ENCODE assay signal across 8 mouse cellular contexts in the genomic region with DNA sequence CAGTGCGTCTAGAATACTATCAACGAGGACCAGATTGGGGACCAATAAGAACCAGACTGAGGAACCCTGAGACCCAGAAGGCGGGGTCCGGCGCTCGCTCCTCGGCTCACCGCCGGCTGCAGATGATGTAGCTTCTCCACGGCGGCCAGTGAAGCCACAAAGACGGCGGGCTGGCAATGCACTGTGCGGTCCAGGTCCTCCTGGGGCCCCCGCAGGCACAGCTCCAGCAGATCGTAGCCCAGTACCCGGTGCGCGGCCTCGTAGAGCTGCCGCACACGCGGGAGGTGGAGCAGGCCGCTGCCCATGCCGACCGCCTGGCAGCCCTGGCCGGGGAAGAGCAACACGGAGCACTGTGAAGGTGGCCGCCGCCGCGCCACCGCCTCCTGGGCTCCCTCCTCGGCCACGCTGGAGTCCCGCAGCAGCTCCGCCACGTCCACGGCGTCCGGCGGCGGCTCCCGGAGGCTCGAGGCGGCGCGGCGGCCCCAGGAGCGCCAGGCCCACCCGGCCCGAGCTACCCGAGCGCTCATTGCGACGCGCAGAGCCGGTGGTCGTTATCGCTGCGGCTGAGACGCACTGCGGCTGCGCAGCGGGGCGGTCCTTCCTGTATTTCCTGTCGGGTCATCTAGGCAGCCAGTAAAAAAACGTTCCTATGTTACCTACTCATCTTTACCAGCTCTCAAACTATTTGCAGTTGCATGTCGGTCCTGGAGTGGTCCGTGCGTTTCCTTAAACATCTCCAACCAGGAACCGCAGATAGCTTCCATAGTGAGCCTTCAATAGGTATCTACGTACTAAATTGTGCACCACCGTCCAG. TPM values are rescaled to one million over a fixed set of nuclear protein-coding genes. Genes with fewer than 3 reads are reported as not detected.
A peak's percentile ranks its signal among the peaks of the same experiment; 100 is the strongest.
DNase-seq lines count a peak whose midpoint lies in the region; ATAC-seq and TF ChIP-seq lines count a peak whose summit lies in the region.

No protein-coding gene starts in this region.

- no peak for TF ChIP-seq EP300 in lung, postnatal 0 days (IDR thresholded peaks at IDR 0.05)

- H3K27ac ChIP-seq in hindbrain, embryonic 12.5 days, result peak overlapping the region; percentile 95
- peak overlapping the region; percentile 91 for H3K27ac ChIP-seq in lung, postnatal 0 days (ENCODE audit: low read length)

- H3K27me3 ChIP-seq in hindbrain, embryonic 12.5 days, result no peaks in the 10 kb centered on the region
- H3K27me3 ChIP-seq in lung, postnatal 0 days (replicated peaks; ENCODE audit: insufficient read depth, low read length), result no peaks in the 10 kb centered on the region

- H3K36me3 ChIP-seq in hindbrain, embryonic 12.5 days, result peaks cover 15% of the 10 kb centered on the region
- H3K36me3 ChIP-seq in lung, postnatal 0 days (ENCODE audit: insufficient read depth, low read length), result 0 out of 2 replicates have a peak, but pooled peaks cover under 1% of the 10 kb centered on the region

- TF ChIP-seq CTCF in lung, postnatal 0 days (IDR thresholded peaks at IDR 0.05), result no peak

- DNase-seq in NIH3T3 (ENCODE audit: low read depth), result peak; percentile 93
- peak; percentile 90 to 94 for DNase-seq in cerebellum, postnatal 10 days
- peak; percentile 78 to 83 for DNase-seq in frontal cortex, postnatal 10 days (ENCODE audit: low spot score in 2 of 2)
- DNase-seq in layer of hippocampus, postnatal 10 days (ENCODE audit: low spot score in 2 of 2), result peak; percentile 80 to 90
- DNase-seq in lung, postnatal 0 days (ENCODE audit: low spot score), result peak; percentile 94
- peak; percentile 64 for DNase-seq in ovary, postnatal 10 days (ENCODE audit: low spot score)
- peak; percentile 93 for DNase-seq in thymus, postnatal 0 days (ENCODE audit: low spot score)

- H3K4me3 ChIP-seq in hindbrain, embryonic 12.5 days, result peak overlapping the region; percentile 92
- peak overlapping the region; percentile 73 for H3K4me3 ChIP-seq in lung, postnatal 0 days (ENCODE audit: low read depth, low read length)

- peak overlapping the region; percentile 83 for H3K4me2 ChIP-seq in hindbrain, embryonic 12.5 days (replicated peaks)
- H3K4me2 ChIP-seq in lung, postnatal 0 days (replicated peaks; ENCODE audit: low read depth, low read length), result peak overlapping the region; percentile 96

- ATAC-seq in hindbrain, embryonic 12.5 days (ENCODE audit: low FRiP score), result peak; percentile 85
- ATAC-seq in lung, postnatal 0 days, result peak; percentile 88

- peak overlapping the region; percentile 98 for H3K9ac ChIP-seq in hindbrain, embryonic 12.5 days
- peak overlapping the region; percentile 78 for H3K9ac ChIP-seq in lung, postnatal 0 days (replicated peaks; ENCODE audit: low read depth)

- peaks cover 7% of the 10 kb centered on the region for H3K4me1 ChIP-seq in hindbrain, embryonic 12.5 days
- H3K4me1 ChIP-seq in lung, postnatal 0 days (ENCODE audit: insufficient read depth, low read depth, low read length), result no peaks in the 10 kb centered on the region; the same call in 1 of the 2 replicates

- WGBS in hindbrain, embryonic 12.5 days, result under 1% methylated on average over 73 of the region's 74 CpGs
- 3% methylated on average over 56 of the region's 74 CpGs for WGBS in lung, postnatal 0 days

- H3K9me3 ChIP-seq in hindbrain, embryonic 12.5 days (replicated peaks), result no peaks in the 10 kb centered on the region
- H3K9me3 ChIP-seq in lung, postnatal 0 days (ENCODE audit: low read length), result no peaks in the 10 kb centered on the region

RNA-seq across cellular contexts. Expression of gene Tspo, which starts 8.0 kb away (rescaled TPM):
- 19.5 and 21.9 TPM in 2 replicates for polyA plus RNA-seq in hindbrain, embryonic 12.5 days (2016; fragmentation: Nextera tagmentation; extraction: Ambion mirVana)
- total RNA-seq in layer of hippocampus, postnatal 10 days (2021), result 1 to 10 TPM; 2.4 to 2.9 TPM
- polyA plus RNA-seq in lung, postnatal 0 days (2015; fragmentation: Nextera tagmentation; extraction: Ambion mirVana), result 343 and 439 TPM in 2 replicates
- 295 and 320 TPM in 2 replicates for polyA plus RNA-seq in thymus, postnatal 0 days (2015; fragmentation: Nextera tagmentation; extraction: Ambion mirVana)

RNA-seq across cellular contexts. Expression of gene Mcat, which starts 8.2 kb away (rescaled TPM):
- polyA plus RNA-seq in hindbrain, embryonic 12.5 days (2016; fragmentation: Nextera tagmentation; extraction: Ambion mirVana), result 38.9 and 40.7 TPM in 2 replicates
- total RNA-seq in layer of hippocampus, postnatal 10 days (2021), result 10 to 100 TPM; 26.8 to 31.7 TPM
- polyA plus RNA-seq in lung, postnatal 0 days (2015; fragmentation: Nextera tagmentation; extraction: Ambion mirVana), result 22.8 and 24.7 TPM in 2 replicates
- 30.9 and 34.4 TPM in 2 replicates for polyA plus RNA-seq in thymus, postnatal 0 days (2015; fragmentation: Nextera tagmentation; extraction: Ambion mirVana)

RNA-seq across cellular contexts. Expression of gene Bik, which starts 28.7 kb away (rescaled TPM):
- 2.0 and 2.1 TPM in 2 replicates for polyA plus RNA-seq in hindbrain, embryonic 12.5 days (2016; fragmentation: Nextera tagmentation; extraction: Ambion mirVana)
- not detected for total RNA-seq in layer of hippocampus, postnatal 10 days (2021)
- polyA plus RNA-seq in lung, postnatal 0 days (2015; fragmentation: Nextera tagmentation; extraction: Ambion mirVana), result 33.8 and 34.6 TPM in 2 replicates
- polyA plus RNA-seq in thymus, postnatal 0 days (2015; fragmentation: Nextera tagmentation; extraction: Ambion mirVana), result 3.9 and 4.3 TPM in 2 replicates

RNA-seq across cellular contexts. Expression of gene Ttll12, which starts 39.6 kb away (rescaled TPM):
- 44.3 and 45.1 TPM in 2 replicates for polyA plus RNA-seq in hindbrain, embryonic 12.5 days (2016; fragmentation: Nextera tagmentation; extraction: Ambion mirVana)
- total RNA-seq in layer of hippocampus, postnatal 10 days (2021), result 10 to 100 TPM; 18.2 to 19.6 TPM
- polyA plus RNA-seq in lung, postnatal 0 days (2015; fragmentation: Nextera tagmentation; extraction: Ambion mirVana), result 12.3 TPM in 2 replicates
- polyA plus RNA-seq in thymus, postnatal 0 days (2015; fragmentation: Nextera tagmentation; extraction: Ambion mirVana), result 39.1 and 39.2 TPM in 2 replicates

RNA-seq across cellular contexts. Expression of gene Ttll1, which starts 44.7 kb away (rescaled TPM):
- 64.1 and 77.2 TPM in 2 replicates for polyA plus RNA-seq in hindbrain, embryonic 12.5 days (2016; fragmentation: Nextera tagmentation; extraction: Ambion mirVana)
- total RNA-seq in layer of hippocampus, postnatal 10 days (2021), result 10 to 100 TPM; 49.4 to 53.1 TPM
- 13.8 and 13.9 TPM in 2 replicates for polyA plus RNA-seq in lung, postnatal 0 days (2015; fragmentation: Nextera tagmentation; extraction: Ambion mirVana)
- 8.9 and 11.8 TPM in 2 replicates for polyA plus RNA-seq in thymus, postnatal 0 days (2015; fragmentation: Nextera tagmentation; extraction: Ambion mirVana)

Comparison
In these comparisons a context has a peak if more than half of its experiments do, and no peak if none do; other contexts are left out.
1. Peak in every context shown above with its lines: DNase-seq, ATAC-seq, H3K4me3 ChIP-seq and H3K27ac ChIP-seq.
2. RNA of gene Tspo, which starts 8.0 kb away (polyA plus RNA-seq): 343 to 439 TPM in lung, postnatal 0 days and 295 to 320 TPM in thymus, postnatal 0 days; 19.5 to 21.9 TPM in hindbrain, embryonic 12.5 days; every median in the first group is over 10 times any median in the second.